Mouse (Mus musculus): Measurements from ENCODE around the gene Foxp3.

GRCm38 (mm10) chrX:7635101-7635500 lies 61.7 kb downstream of the Foxp3 start:
- TF ChIP-seq CTCF (IDR thresholded peaks at IDR 0.05; ENCODE audit: low read depth, low read length) (no peak), POLR2A (IDR thresholded peaks at IDR 0.05; ENCODE audit: extremely low read depth, insufficient read depth, low read length) (no peak)
